In the genomic region with DNA sequence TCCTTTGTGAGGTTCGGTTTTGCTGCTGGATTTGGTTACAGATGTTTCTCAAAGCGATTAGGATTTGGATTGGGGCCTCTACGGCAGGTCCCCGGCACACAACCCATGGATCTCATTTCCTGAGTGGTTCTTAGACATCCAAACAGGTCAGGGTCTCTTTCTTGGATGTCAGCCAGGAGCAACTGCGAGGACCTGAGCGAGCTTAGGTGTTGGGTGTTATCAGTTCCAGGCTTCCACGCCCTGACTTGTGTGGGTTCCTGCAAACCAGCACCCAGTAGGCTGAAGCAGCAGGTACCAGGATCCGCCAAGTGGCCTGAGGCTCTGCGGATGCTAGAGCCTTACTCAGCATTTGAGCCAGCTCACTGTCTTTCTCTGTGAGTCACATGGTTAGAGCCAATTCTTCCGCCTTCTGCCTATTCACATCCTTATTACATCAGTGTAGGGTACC, we compare ENCODE assay signal across 7 mouse cellular contexts.
A peak's percentile ranks its signal among the peaks of the same experiment; 100 is the strongest.
DNase-seq lines count a peak whose midpoint lies in the region; ATAC-seq and TF ChIP-seq lines count a peak whose summit lies in the region.

No protein-coding gene starts in this region.

- H3K27ac ChIP-seq in CH12.LX (ENCODE audit: insufficient read depth, low read depth) = no peak overlapping the region
- H3K27ac ChIP-seq in embryonic facial prominence, embryonic 11.5 days (replicated peaks; ENCODE audit: low read depth, low read length) = no peak overlapping the region

- H3K4me2 ChIP-seq in CH12.LX (ENCODE audit: insufficient read depth, low read depth, poor library complexity, severe bottlenecking) = peak overlapping the region; percentile 89
- peak overlapping the region; percentile 67 for H3K4me2 ChIP-seq in embryonic facial prominence, embryonic 11.5 days (ENCODE audit: low read depth, low read length)

- ATAC-seq in embryonic facial prominence, embryonic 11.5 days (replicated peaks; ENCODE audit: insufficient number of reproducible peaks, low FRiP score, low TSS enrichment, low read depth) = no peak; the same call in 1 of the 2 replicates
- peak; percentile 40 to 62 for ATAC-seq in hematopoietic stem cell, adult 5-6 weeks (replicated peaks in 1 of 2; ENCODE audit: insufficient read depth in 1 of 2, low FRiP score in 2 of 2, low TSS enrichment in 1 of 2, low read depth in 1 of 2, poor library complexity in 2 of 2, severe bottlenecking in 2 of 2)

- WGBS in embryonic facial prominence, embryonic 11.5 days = 29% methylated on average over 10 of the region's 10 CpGs

- no peaks in the 10 kb centered on the region for H3K79me2 ChIP-seq in CH12.LX (replicated peaks; ENCODE audit: control insufficient read depth, extremely low read depth, insufficient read depth, poor library complexity, severe bottlenecking)

- H3K27me3 ChIP-seq in CH12.LX (replicated peaks) = no peaks in the 10 kb centered on the region
- no peaks in the 10 kb centered on the region for H3K27me3 ChIP-seq in embryonic facial prominence, embryonic 11.5 days (ENCODE audit: control insufficient read depth, insufficient read depth, low read length)

- in situ Hi-C loops in CH12.LX (cut with MboI; ENCODE audit: low pct_ligation_motif_present, low pct_unique_long_range_greater_than_20kb, low sequenced_read_pairs) = loop anchor here (10.0 to 25.0 kb wide), 4 partner anchors 323 to 700 kb away; no protein-coding TSS in a partner anchor

- peak overlapping the region; percentile 74 for H3K9ac ChIP-seq in CH12.LX (ENCODE audit: insufficient read depth, low read depth)
- peak overlapping the region; percentile 64 for H3K9ac ChIP-seq in embryonic facial prominence, embryonic 11.5 days (replicated peaks; ENCODE audit: low read length)

- no peaks in the 10 kb centered on the region for H3K36me3 ChIP-seq in CH12.LX (replicated peaks in 1 of 2; ENCODE audit: control insufficient read depth in 1 of 2, insufficient read depth in 1 of 2, low read length in 1 of 2)
- no peaks in the 10 kb centered on the region for H3K36me3 ChIP-seq in embryonic facial prominence, embryonic 11.5 days (replicated peaks; ENCODE audit: control insufficient read depth, insufficient read depth, low read depth, low read length)

- no peaks in the 10 kb centered on the region for H3K9me3 ChIP-seq in CH12.LX (replicated peaks; ENCODE audit: low read length)
- no peaks in the 10 kb centered on the region for H3K9me3 ChIP-seq in embryonic facial prominence, embryonic 11.5 days (replicated peaks; ENCODE audit: control insufficient read depth, low read length)

- peaks cover 3 to 22% of the 10 kb centered on the region in 2 experiments; a peak in 2 of 4 replicates for H3K4me1 ChIP-seq in CH12.LX (ENCODE audit: control insufficient read depth in 1 of 2, insufficient read depth in 2 of 2)
- H3K4me1 ChIP-seq in embryonic facial prominence, embryonic 11.5 days (ENCODE audit: control insufficient read depth, insufficient read depth, low read length) = no peaks in the 10 kb centered on the region

- H3K4me3 ChIP-seq in CH12.LX (replicated peaks in 1 of 3; ENCODE audit: low read depth in 2 of 3, low read length in 2 of 3, poor library complexity in 1 of 3) = peak overlapping the region; percentile 49 to 60 (median 57)
- peak overlapping the region; percentile 36 for H3K4me3 ChIP-seq in embryonic facial prominence, embryonic 11.5 days (ENCODE audit: low read depth, low read length)

- dilution Hi-C loops in CH12.LX (cut with MboI; ENCODE audit: extremely low pct_ligation_motif_present, extremely low pct_unique_long_range_greater_than_20kb, low sequenced_read_pairs) = no loop called here

- TF ChIP-seq RAD21 in CH12.LX (IDR thresholded peaks at IDR 0.05; ENCODE audit: low read depth, low read length) = no peak

- TF ChIP-seq CTCF in CH12.LX (conservative IDR thresholded peaks at IDR 0.05 in 1 of 2, IDR thresholded peaks at IDR 0.05 in 1 of 2; ENCODE audit: low read depth in 2 of 2, low read length in 2 of 2) = no peak

- TF ChIP-seq POLR2A in CH12.LX (IDR thresholded peaks at IDR 0.05; ENCODE audit: low read depth, low read length) = no peak

- DNase-seq in CH12.LX (ENCODE audit: extremely low read depth) (no peak), MN1 (ENCODE audit: low spot score) (peak; percentile 36), liver (peak; percentile 6)
- DNase-seq in embryonic facial prominence, embryonic 11.5 days (ENCODE audit: low spot score) = peak; percentile 15
- DNase-seq in naive thymus-derived CD4-positive, alpha-beta T cell, adult 2 months (ENCODE audit: low read depth) = peak; percentile 50
- peak; percentile 24 to 33 for DNase-seq in thymus, postnatal 36 days

- no peak for TF ChIP-seq EP300 in CH12.LX (IDR thresholded peaks at IDR 0.05; ENCODE audit: low read length)

TF ChIP-seq in CH12.LX, 34 proteins besides CTCF, POLR2A, EP300 and RAD21:
- peak; percentile 20; the same call in 1 of the 2 replicates for TF ChIP-seq USF1 (IDR thresholded peaks at IDR 0.05; ENCODE audit: low read depth, low read length)
- no peak for TF ChIP-seq GABPA (IDR thresholded peaks at IDR 0.05; ENCODE audit: insufficient replicate concordance, low read depth, low read length)
- TF ChIP-seq MAFK (IDR thresholded peaks at IDR 0.05; ENCODE audit: insufficient replicate concordance, low read length) = peak; percentile 43; the same call in 1 of the 2 replicates
